Mouse (Mus musculus) hindbrain, embryonic 16.5 days (tissue): ENCODE measurements around the gene Cst6. TPM values are rescaled to one million over a fixed set of nuclear protein-coding genes. Genes with fewer than 3 reads are reported as not detected.
"Not testable (repeated sequence)": the region's sequence is repeated elsewhere in the genome, so short reads cannot be mapped to it uniquely, and the experiment has no call there.

Experiments
- ATAC-seq: fragments of 200-750 bp; cut with Nextera tagmentation; 2 replicates; pipeline ENCODE4 v1.8.0; 2017; ENCODE audit warnings: moderate TSS enrichment, moderate library complexity
- H3K27ac ChIP-seq: fragments of 300-500 bp; sonication (generic); 2 replicates; pipeline ENCODE4 v1.5.1; 2014; ENCODE audit warnings: low read depth, mild to moderate bottlenecking, control low read depth, low read length, moderate library complexity
- H3K27me3 ChIP-seq: fragments of 300-500 bp; sonication (generic); replicated peaks from 2 replicates; pipeline ENCODE4 v1.6.1; 2014; ENCODE audit warnings: low read length; ENCODE audit not compliant: control insufficient read depth, insufficient read depth
- H3K36me3 ChIP-seq: fragments of 300-500 bp; sonication (generic); 2 replicates; pipeline ENCODE4 v1.6.1; 2014; ENCODE audit warnings: mild to moderate bottlenecking, low read length, moderate library complexity, mixed read lengths; ENCODE audit not compliant: control insufficient read depth, insufficient read depth
- H3K4me1 ChIP-seq: fragments of 300-500 bp; sonication (generic); 2 replicates; pipeline ENCODE4 v1.6.1; 2014; ENCODE audit warnings: low read depth, low read length; ENCODE audit not compliant: control insufficient read depth, insufficient read depth
- H3K4me2 ChIP-seq: fragments of 300-500 bp; sonication (generic); 2 replicates; pipeline ENCODE4 v1.6.1; 2014; ENCODE audit warnings: mild to moderate bottlenecking, low read length, control low read depth, moderate library complexity
- H3K4me3 ChIP-seq: fragments of 300-500 bp; sonication (generic); 2 replicates; pipeline ENCODE4 v1.5.1; 2014; ENCODE audit warnings: mild to moderate bottlenecking, low read length, control low read depth, moderate library complexity
- H3K9ac ChIP-seq: fragments of 300-500 bp; sonication (generic); 2 replicates; pipeline ENCODE4 v1.6.1; 2014; ENCODE audit warnings: low read depth, mild to moderate bottlenecking, control low read depth, low read length, moderate library complexity
- H3K9me3 ChIP-seq: fragments of 300-500 bp; sonication (generic); 2 replicates; pipeline ENCODE4 v1.6.1; 2014; ENCODE audit warnings: mild to moderate bottlenecking, low read length, moderate library complexity; ENCODE audit not compliant: control insufficient read depth
- WGBS: fragments of 180-500 bp; shearing (Covaris S2); extraction: QIAGEN DNeasy Blood & Tissue Kit; methylation state at CpG from one replicate; pipeline ENCODE4 v1.1.7; 2014; 5-methylcytosine and 5-hydroxymethylcytosine counted together
- polyA plus RNA-seq: library from polyadenylated mRNA; unstranded; fragments of >200 nt; fragmentation: Nextera tagmentation; extraction: Ambion mirVana; gene quantifications from 2 replicates; pipeline ENCODE4 v1.2.1, GENCODE M21; 2015

The Cst6 gene
- polyA plus RNA-seq = 9.8 and 11.9 TPM in 2 replicates

DNA sequence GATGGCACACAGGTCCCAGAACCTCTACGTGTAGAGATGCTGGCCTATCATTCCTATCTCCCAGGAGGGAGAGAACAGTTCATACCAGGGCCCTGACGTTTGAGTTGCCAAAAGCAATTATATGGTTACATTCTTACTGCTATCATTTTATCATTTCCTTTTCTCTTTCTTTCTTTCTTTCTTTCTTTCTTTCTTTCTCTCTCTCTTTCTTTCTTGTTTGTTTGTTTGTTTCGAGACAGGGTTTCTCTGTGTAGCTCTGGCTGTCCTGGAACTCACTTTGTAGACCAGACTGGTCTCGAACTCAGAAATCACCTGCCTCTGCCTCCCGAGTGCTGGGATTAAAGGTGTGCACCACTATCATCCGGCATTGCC, at the start of gene Cst6:
Gene Cst6 (minus strand): TSS at position 73 of the 372 bp plus-strand sequence.
- not testable (repeated sequence) for H3K27me3 ChIP-seq, H3K4me1 ChIP-seq, H3K36me3 ChIP-seq, H3K27ac ChIP-seq, ATAC-seq, H3K9me3 ChIP-seq
- H3K4me3 ChIP-seq = peak within 1 kb of the TSS; percentile 42
- WGBS = 62% methylated on average over 6 of the region's 6 CpGs
- H3K4me2 ChIP-seq = peak within 1 kb of the TSS; percentile 81
- H3K9ac ChIP-seq = peak within 1 kb of the TSS; percentile 75

DNA sequence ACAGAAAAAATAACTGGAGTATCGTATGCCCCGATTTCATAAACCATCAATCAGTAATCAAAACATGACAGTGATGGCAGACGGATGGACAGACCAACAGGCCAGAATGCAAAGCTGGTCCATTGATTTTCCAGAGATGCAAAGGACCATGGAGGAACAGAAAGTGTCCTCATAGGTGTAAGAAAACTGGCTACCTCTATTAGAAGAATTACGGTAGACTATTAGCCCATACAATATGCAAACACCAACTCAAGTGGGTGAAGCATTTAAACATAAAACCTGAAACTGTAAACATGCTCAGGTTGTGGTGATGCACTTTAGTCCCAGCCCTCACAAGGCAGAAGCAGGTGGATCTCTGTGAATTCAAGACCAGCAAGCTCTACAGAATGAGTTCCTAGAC, 46.0 kb upstream of the Cst6 start:
- no peak overlapping the region for H3K9ac ChIP-seq
- no peak overlapping the region for H3K4me2 ChIP-seq
- H3K27ac ChIP-seq = no peak overlapping the region
- no peaks in the 10 kb centered on the region for H3K36me3 ChIP-seq
- WGBS = 75% methylated on average over 4 of the region's 4 CpGs
- ATAC-seq = no peak
- no peaks in the 10 kb centered on the region; the same call in 1 of the 2 replicates for H3K4me1 ChIP-seq
- no peak overlapping the region for H3K4me3 ChIP-seq
- H3K27me3 ChIP-seq = no peaks in the 10 kb centered on the region
- no peaks in the 10 kb centered on the region for H3K9me3 ChIP-seq

DNA sequence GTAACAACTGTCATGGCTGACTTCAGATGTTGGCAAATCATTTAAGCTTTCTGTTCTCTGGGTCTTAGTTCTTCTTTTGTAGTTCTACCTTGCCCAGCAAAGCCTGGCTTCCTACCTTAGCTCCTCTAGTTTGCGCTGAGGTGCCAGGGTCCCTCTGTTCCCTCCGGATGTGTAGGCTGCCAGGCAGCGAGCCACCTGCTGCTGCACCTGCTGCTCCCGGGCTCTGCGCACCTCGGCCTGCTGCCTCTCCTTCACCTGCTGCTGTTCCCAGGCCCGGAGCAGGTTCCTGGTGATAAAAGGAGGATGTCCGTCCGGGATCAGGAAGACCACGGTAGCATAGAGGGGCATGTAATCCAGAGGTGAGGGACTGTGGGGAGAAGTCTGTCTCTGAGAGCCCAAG, 44.8 kb upstream of the Cst6 start:
- H3K27ac ChIP-seq = no peak overlapping the region
- H3K36me3 ChIP-seq = no peaks in the 10 kb centered on the region
- no peak overlapping the region for H3K4me3 ChIP-seq
- no peak for ATAC-seq
- no peak overlapping the region for H3K9ac ChIP-seq
- H3K9me3 ChIP-seq = no peaks in the 10 kb centered on the region
- 58% methylated on average over 10 of the region's 10 CpGs for WGBS
- H3K4me2 ChIP-seq = no peak overlapping the region
- peaks cover 12% of the 10 kb centered on the region for H3K4me1 ChIP-seq
- H3K27me3 ChIP-seq = no peaks in the 10 kb centered on the region

DNA sequence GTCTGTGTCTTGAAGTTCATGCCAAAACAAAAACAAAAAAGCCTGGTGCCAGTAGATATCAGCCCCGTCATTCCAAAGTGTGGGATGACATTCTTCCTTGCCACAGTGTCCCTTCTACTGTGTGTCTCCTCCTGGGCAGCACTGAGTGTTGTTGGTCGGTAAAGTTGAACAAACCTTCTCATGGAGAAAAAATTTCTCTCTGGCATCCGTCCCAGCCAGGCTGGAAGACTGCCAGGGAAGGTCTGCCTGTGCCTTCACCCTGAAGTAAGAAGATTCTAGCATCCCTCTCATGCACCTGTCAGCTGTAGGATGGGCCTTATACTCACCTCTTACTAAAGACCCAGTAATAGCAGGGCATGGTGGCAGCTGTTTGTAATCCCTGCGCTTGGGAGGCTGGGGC, 43.5 kb upstream of the Cst6 start:
- Histone ChIP-seq H3K27ac (no peak overlapping the region), H3K9me3 (no peaks in the 10 kb centered on the region), H3K36me3 (no peaks in the 10 kb centered on the region), H3K9ac (no peak overlapping the region), H3K4me1 (peaks cover 14% of the 10 kb centered on the region), H3K4me3 (no peak overlapping the region), H3K4me2 (no peak overlapping the region), H3K27me3 (no peaks in the 10 kb centered on the region)
- WGBS = 48% methylated on average over 4 of the region's 4 CpGs
- ATAC-seq = no peak

DNA sequence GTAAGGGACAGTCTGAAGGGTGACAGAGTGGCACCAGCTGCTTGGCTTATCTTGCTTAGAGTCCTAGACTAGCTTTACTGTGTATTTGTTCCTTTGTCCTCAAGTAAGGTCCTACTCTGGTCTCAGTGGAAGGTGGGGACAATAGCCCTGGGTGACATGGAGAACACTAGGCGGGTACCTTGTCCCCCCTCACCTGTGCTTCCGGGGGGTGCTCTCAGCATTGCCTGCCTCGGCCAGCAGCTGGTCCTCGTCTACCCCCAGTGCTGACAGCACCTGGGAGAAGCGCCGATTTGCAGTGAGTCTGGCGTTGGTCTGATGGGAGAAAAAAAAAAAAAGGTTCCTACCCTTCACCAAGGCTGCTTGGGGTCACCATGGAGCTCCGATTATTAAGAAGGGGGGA, 41.0 kb upstream of the Cst6 start:
- no peak for ATAC-seq
- Histone ChIP-seq H3K4me1 (peaks cover 28% of the 10 kb centered on the region), H3K27me3 (no peaks in the 10 kb centered on the region), H3K9ac (no peak overlapping the region), H3K36me3 (no peaks in the 10 kb centered on the region; the same call in 1 of the 2 replicates), H3K4me2 (no peak overlapping the region; the same call in none of the 2 replicates), H3K4me3 (no peak overlapping the region), H3K27ac (no peak overlapping the region), H3K9me3 (no peaks in the 10 kb centered on the region)
- 85% methylated on average over 8 of the region's 8 CpGs for WGBS

DNA sequence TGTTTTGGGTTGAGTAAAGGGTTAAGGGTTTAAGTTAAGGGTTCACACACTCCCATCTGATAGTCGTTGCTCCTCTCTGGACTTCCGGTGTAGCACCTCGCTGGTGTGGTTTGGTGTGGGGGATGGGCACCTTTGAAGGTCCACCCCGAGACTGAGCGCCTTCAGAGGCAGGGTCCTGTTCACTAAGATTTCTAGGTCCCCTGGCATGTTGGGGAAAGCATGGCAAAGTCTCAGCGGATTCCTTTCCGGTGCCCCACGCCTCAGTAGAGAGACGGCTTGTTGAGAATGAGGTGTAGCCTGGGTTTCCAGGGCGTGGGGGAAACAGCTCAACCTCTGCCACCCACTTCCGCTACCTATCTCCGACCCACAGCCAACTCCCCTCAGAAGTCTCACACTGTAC, 40.3 kb upstream of the Cst6 start:
- Histone ChIP-seq H3K27me3 (no peaks in the 10 kb centered on the region), H3K9ac (peak overlapping the region; percentile 36; the same call in 1 of the 2 replicates)
- no peak for ATAC-seq

DNA sequence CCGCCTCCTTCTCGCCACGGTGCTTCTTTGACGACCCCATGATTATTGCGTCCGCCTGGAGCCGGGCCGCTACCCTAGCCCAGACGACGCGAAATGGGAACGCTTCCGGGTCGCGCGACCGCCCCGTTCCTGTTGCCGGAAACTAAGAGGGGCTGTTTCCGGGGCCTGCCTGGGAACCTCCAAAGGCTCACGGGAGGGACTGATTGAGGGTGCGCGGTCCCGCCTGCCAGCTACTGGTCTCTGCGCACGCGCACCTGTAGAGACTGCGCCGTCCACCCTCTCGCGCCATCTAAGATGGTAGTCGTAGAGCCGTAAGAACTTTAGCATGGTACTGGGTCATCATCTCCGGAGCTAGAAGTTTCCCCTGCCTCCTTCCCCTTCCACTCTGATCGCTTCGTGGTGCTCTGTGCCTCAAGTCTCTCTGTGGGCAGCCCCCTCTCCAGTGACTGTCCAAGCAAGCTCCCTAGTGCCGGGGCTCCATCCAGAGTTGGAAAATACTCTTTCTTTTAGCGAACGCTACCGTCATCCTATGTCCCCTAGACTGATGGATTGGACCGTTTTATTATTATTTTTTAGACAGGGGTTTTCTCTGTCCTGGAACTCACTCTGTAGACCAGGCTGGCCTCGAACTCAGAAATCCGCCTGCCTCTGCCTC, 39.3 kb upstream of the Cst6 start, which contains the start of gene Sart1:
Gene Sart1 (minus strand): TSS at position 116 of the 655 bp plus-strand sequence.
- Histone ChIP-seq H3K4me1 (peaks cover 28% of the 10 kb centered on the region), H3K27me3 (no peaks in the 10 kb centered on the region), H3K27ac (peak within 1 kb of the TSS; percentile 89), H3K4me2 (peak within 1 kb of the TSS; percentile 63), H3K36me3 (peaks cover 11% of the 10 kb centered on the region), H3K9ac (peak within 1 kb of the TSS; percentile 92), H3K9me3 (no peaks in the 10 kb centered on the region), H3K4me3 (peak within 1 kb of the TSS; percentile 92)
- peak; percentile 97 for ATAC-seq
- 3% methylated on average over 43 of the region's 43 CpGs for WGBS

More for the DNA sequence above, 40.3 kb upstream of the Cst6 start:
- WGBS = 55% methylated on average over 12 of the region's 12 CpGs
- Histone ChIP-seq H3K4me2 (peak overlapping the region; percentile 63), H3K9me3 (no peaks in the 10 kb centered on the region), H3K4me3 (peak overlapping the region; percentile 92), H3K27ac (no peak overlapping the region), H3K36me3 (peaks cover 3% of the 10 kb centered on the region; the same call in 1 of the 2 replicates), H3K4me1 (peaks cover 28% of the 10 kb centered on the region)

DNA sequence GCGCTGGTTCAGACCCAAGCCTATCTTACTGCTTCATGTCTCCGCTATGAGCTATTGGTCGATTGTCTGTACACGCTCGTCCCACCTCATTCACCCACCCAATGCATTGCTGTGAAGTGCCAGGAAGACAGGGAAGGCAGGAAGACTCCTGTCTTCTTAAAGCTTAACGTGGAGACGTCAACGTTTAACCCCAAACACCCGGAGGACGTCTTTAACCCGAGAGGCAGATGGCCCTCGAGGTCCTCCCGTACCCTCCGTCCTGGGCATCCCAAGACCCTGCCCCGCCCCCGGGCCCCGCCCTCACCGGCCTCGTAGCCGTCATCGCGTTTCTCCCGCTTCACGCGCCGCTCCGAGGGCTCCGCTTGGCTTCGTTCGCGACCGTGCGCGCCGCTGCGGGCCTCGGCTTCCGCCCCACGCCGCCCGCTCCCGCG, 38.7 kb upstream of the Cst6 start:
- ATAC-seq = peak; percentile 34
- peak overlapping the region; percentile 92 for H3K4me3 ChIP-seq
- 1% methylated on average over 41 of the region's 43 CpGs for WGBS
- peak overlapping the region; percentile 89 for H3K27ac ChIP-seq
- peak overlapping the region; percentile 92 for H3K9ac ChIP-seq
- H3K4me1 ChIP-seq = peaks cover 28% of the 10 kb centered on the region
- no peaks in the 10 kb centered on the region for H3K9me3 ChIP-seq
- H3K27me3 ChIP-seq = no peaks in the 10 kb centered on the region
- H3K4me2 ChIP-seq = peak overlapping the region; percentile 63
- peaks cover 18% of the 10 kb centered on the region for H3K36me3 ChIP-seq

DNA sequence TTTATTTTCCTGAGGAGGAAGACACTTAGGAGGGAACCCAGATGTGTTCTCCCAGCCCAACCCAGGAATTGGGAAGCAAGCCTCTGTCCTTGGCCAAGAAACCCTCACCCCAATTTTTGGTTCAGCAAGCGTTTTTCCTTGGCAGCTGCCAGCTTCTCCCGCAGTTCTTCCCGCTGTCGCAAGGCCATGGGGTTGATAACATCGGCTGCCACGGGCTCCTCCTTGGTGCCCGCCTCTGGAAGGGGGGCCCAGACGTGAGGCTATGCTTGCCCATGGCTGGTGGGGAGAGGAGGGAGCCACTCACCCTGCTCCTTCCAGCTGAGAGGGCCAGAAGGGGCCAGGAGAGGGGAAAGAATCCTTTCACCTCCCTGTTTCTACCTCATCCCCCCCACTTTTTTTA, 35.3 kb upstream of the Cst6 start:
- no peak overlapping the region for H3K4me2 ChIP-seq
- no peak overlapping the region for H3K27ac ChIP-seq
- H3K36me3 ChIP-seq = peaks cover 51% of the 10 kb centered on the region
- H3K27me3 ChIP-seq = no peaks in the 10 kb centered on the region
- H3K4me3 ChIP-seq = no peak overlapping the region
- H3K9ac ChIP-seq = no peak overlapping the region
- H3K4me1 ChIP-seq = peaks cover 22% of the 10 kb centered on the region
- no peaks in the 10 kb centered on the region for H3K9me3 ChIP-seq
- no peak for ATAC-seq
- 92% methylated on average over 8 of the region's 8 CpGs for WGBS
